Comparison of ENCODE assay signal across 25 mouse cellular contexts in the genomic region with DNA sequence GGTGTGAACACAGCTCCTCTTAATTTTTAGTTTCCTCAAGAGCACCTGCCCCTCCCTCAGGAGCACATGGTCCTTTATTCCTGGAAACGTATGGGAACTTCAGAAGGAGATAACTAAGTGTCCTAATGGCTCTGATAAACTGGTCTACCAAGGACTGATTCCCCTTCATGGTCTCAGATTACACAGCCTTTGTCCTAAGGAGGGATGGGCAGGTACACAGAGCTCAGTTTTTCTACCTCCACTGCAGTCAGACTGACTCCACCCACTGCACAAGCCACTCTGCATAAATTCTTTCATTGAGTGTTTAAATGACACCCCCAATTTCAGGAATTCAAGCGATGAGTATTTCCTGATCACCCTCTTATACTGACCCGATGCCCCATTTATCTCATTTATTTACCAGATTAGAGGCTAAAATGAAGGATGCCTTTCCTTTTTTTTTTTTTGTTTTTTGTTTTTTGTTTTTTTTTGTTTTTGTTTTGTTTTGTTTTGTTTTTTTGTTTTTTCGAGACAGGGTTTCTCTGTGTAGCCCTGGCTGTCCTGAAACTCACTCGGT.
"Had no signal": no experiment of that assay in that cellular context is flagged by ENCODE, and none has a peak within 500 bp of the region (broad histone marks: within the 10 kb centered on the region; RNA-seq: fewer than 3 reads in every experiment).

No protein-coding gene starts in this region.

- H3K9me3 ChIP-seq: heart, embryonic 10.5 days; heart, embryonic 12.5 days; hindbrain, embryonic 10.5 days; hindbrain, embryonic 12.5 days; intestine, embryonic 15.5 days; limb, embryonic 13.5 days; limb, embryonic 15.5 days; liver, embryonic 12.5 days had no signal

- H3K27me3 ChIP-seq: heart, embryonic 12.5 days; hindbrain, embryonic 12.5 days; intestine, embryonic 15.5 days; limb, embryonic 13.5 days; limb, embryonic 15.5 days; liver, embryonic 12.5 days had no signal

- H3K9ac ChIP-seq: heart, embryonic 12.5 days; hindbrain, embryonic 12.5 days; hindbrain, embryonic 14.5 days; intestine, embryonic 15.5 days; limb, embryonic 13.5 days; limb, embryonic 15.5 days; liver, embryonic 12.5 days; liver, embryonic 14.5 days had no signal

- H3K36me3 ChIP-seq: heart, embryonic 10.5 days; heart, embryonic 12.5 days; hindbrain, embryonic 10.5 days; hindbrain, embryonic 12.5 days; intestine, embryonic 15.5 days; limb, embryonic 13.5 days; limb, embryonic 15.5 days; liver, embryonic 12.5 days had no signal

- H3K4me3 ChIP-seq: gastrocnemius, adult 2 months; heart, embryonic 10.5 days; heart, embryonic 12.5 days; hindbrain, embryonic 10.5 days; hindbrain, embryonic 12.5 days; intestine, embryonic 15.5 days; layer of hippocampus, adult 2 months; limb, embryonic 13.5 days; limb, embryonic 15.5 days; liver, embryonic 12.5 days had no signal

- H3K4me2 ChIP-seq: heart, embryonic 12.5 days; hindbrain, embryonic 12.5 days; hindbrain, embryonic 14.5 days; intestine, embryonic 15.5 days; limb, embryonic 13.5 days; limb, embryonic 15.5 days; liver, embryonic 12.5 days had no signal

- H3K4me1 ChIP-seq: heart, embryonic 10.5 days; heart, embryonic 12.5 days; hindbrain, embryonic 12.5 days; intestine, embryonic 15.5 days; limb, embryonic 13.5 days; limb, embryonic 15.5 days; liver, embryonic 12.5 days had no signal

- H3K27ac ChIP-seq: gastrocnemius, adult 2 months; heart, embryonic 10.5 days; hindbrain, embryonic 10.5 days; hindbrain, embryonic 12.5 days; hindbrain, embryonic 14.5 days; intestine, embryonic 15.5 days; layer of hippocampus, adult 2 months; limb, embryonic 13.5 days; limb, embryonic 15.5 days; liver, embryonic 12.5 days; liver, embryonic 14.5 days had no signal

- ATAC-seq: hindbrain, embryonic 16.5 days; inflammation-experienced regulatory T-cells, adult 6 months; intestine, embryonic 15.5 days; liver, embryonic 12.5 days had no signal

- DNase-seq: gastrocnemius, adult 2 months; gastrocnemius, postnatal 10 days; gastrocnemius, postnatal 25 days; heart, adult 18-20 months; heart, postnatal 10 days; heart, postnatal 4 days; kidney, adult 11 months; kidney, adult 2 months; kidney, postnatal 10 days; kidney, postnatal 25 days; kidney, postnatal 4 days; left cerebral cortex, postnatal 4 days had no signal
